Mouse (Mus musculus) forelimb bud, embryonic 11.5 days (tissue): ENCODE results near the gene Ddn.

ENCODE experiments used
- DNase-seq: peaks from one replicate; pipeline ENCODE4 v3.0.0-alpha.2; 2012; ENCODE audit warnings: low read depth, low spot score

Ddn gene

GRCm38 (mm10) chr15:98797835-98798492 lies 11.3 kb downstream of the Ddn start:
- DNase-seq, result no peak

GRCm38 (mm10) chr15:98796803-98797595 lies 12.3 kb downstream of the Ddn start:
- no peak for DNase-seq

- no peak for DNase-seq
These were observed 16.1 kb downstream of the Ddn start for GRCm38 (mm10) chr15:98793141-98793698.

- no peak for DNase-seq
These were observed 16.9 kb downstream of the Ddn start for GRCm38 (mm10) chr15:98792233-98793020.

GRCm38 (mm10) chr15:98791771-98792170 lies 17.5 kb downstream of the Ddn start:
- no peak for DNase-seq

GRCm38 (mm10) chr15:98791221-98791620 lies 18.1 kb downstream of the Ddn start:
- DNase-seq, result no peak

GRCm38 (mm10) chr15:98790761-98791160 lies 18.5 kb downstream of the Ddn start:
- no peak for DNase-seq

GRCm38 (mm10) chr15:98789661-98790535 lies 19.4 kb downstream of the Ddn start, which contains the start of gene Wnt1:
Gene Wnt1, plus strand, starts transcription at chr15:98789857.
- no peak for DNase-seq

GRCm38 (mm10) chr15:98788972-98789660 lies 20.2 kb downstream of the Ddn start:
- no peak for DNase-seq

GRCm38 (mm10) chr15:98787930-98788329 lies 21.4 kb downstream of the Ddn start:
- no peak for DNase-seq

GRCm38 (mm10) chr15:98785744-98786143 lies 23.5 kb downstream of the Ddn start:
- DNase-seq, result no peak

GRCm38 (mm10) chr15:98781166-98781565 lies 28.1 kb downstream of the Ddn start:
- no peak for DNase-seq

GRCm38 (mm10) chr15:98780573-98780972 lies 28.7 kb downstream of the Ddn start:
- DNase-seq, result no peak

GRCm38 (mm10) chr15:98780075-98780474 lies 29.2 kb downstream of the Ddn start:
- DNase-seq, result no peak

- DNase-seq, result no peak
These were observed 30.5 kb downstream of the Ddn start for GRCm38 (mm10) chr15:98778806-98779205.

GRCm38 (mm10) chr15:98778191-98778770 lies 31.0 kb downstream of the Ddn start:
- DNase-seq, result no peak

GRCm38 (mm10) chr15:98777762-98778161 lies 31.5 kb downstream of the Ddn start, which contains the start of gene Wnt10b:
Gene Wnt10b, minus strand, starts transcription at chr15:98778150.
- no peak for DNase-seq

GRCm38 (mm10) chr15:98777005-98777616 lies 32.2 kb downstream of the Ddn start:
- DNase-seq, result no peak

GRCm38 (mm10) chr15:98776280-98777004 lies 32.8 kb downstream of the Ddn start:
- DNase-seq, result no peak
